Mouse (Mus musculus) kidney, adult 2 months (tissue): ENCODE data around the gene Mslnl.

Experiments
- CTCF ChIP-seq: fragments of 200-500 bp; conservative IDR thresholded peaks from 2 replicates; pipeline ENCODE4 v1.5.1; 2011; ENCODE audit warnings: low read depth, mild to moderate bottlenecking, control low read depth, low read length, moderate library complexity, mixed read lengths; ENCODE audit not compliant: insufficient read depth, insufficient read length
- POLR2A ChIP-seq: fragments of 200-500 bp; IDR thresholded peaks from one replicate; pipeline ENCODE4 v1.6.1; 2011; ENCODE audit warnings: low read depth, low read length, control low read depth

GRCm38 (mm10) chr17:25728009-25728270, 7.9 kb upstream of the Mslnl start:
- TF ChIP-seq CTCF: no peak
- no peak for TF ChIP-seq POLR2A
